Mouse (Mus musculus): ENCODE results near the gene Gm4214.
"Not testable (repeated sequence)": the region's sequence is repeated elsewhere in the genome, so short reads cannot be mapped to it uniquely, and the experiment has no call there.

Gm4214 gene

GRCm38 (mm10) chr7:22984573-22984972 lies at the start of gene Gm4214:
TSS of gene Gm4214 (minus strand) at chr7:22984673.
- DNase-seq: not testable (repeated sequence)

- not testable (repeated sequence) for DNase-seq
These were observed 35.4 kb upstream of the Gm4214 start, which contains the start of gene Gm4216 for GRCm38 (mm10) chr7:23019823-23020222. TSS of gene Gm4216 (minus strand) at chr7:23019923.
